ENCODE assay signal across 15 mouse cellular contexts in genomic region chr9:94607011-94607749, GRCm38 (mm10).
DNase-seq lines count a peak whose midpoint lies in the region; ATAC-seq lines count a peak whose summit lies in the region.
"Had no signal": no experiment of that assay in that cellular context is flagged by ENCODE, and none has a peak within 500 bp of the region (broad histone marks: within the 10 kb centered on the region; RNA-seq: fewer than 3 reads in every experiment).

No protein-coding gene starts in this region.

- DNase-seq in right cerebral cortex, adult 2 months (ENCODE audit: low spot score in 2 of 2): peak; percentile 22 to 31
- no peak for DNase-seq in right cerebral cortex, postnatal 25 days
- DNase-seq in liver, embryonic 11.5 days (ENCODE audit: low spot score): no peak
- DNase-seq in natural killer cell, adult 2 months (ENCODE audit: low spot score in 2 of 2): peak; percentile 8 to 40
- DNase-seq in left cerebral cortex, postnatal 10 days (ENCODE audit: extremely low spot score in 1 of 2, low spot score in 2 of 2): no peak
- no peak for DNase-seq in embryo, embryonic 9.5 days (ENCODE audit: extremely low spot score)
- DNase-seq in hindbrain, embryonic 10.5 days (ENCODE audit: low spot score): no peak
- DNase-seq: cerebellum, adult 11-12 months; embryo, embryonic 11 days; heart, postnatal 4 days; left cerebral cortex, postnatal 4 days had no signal

- no peaks in the 10 kb centered on the region for H3K9me3 ChIP-seq in liver, embryonic 11.5 days (ENCODE audit: control insufficient read depth, low read length)
- no peaks in the 10 kb centered on the region for H3K9me3 ChIP-seq in hindbrain, embryonic 10.5 days
- H3K9me3 ChIP-seq: lung, embryonic 15.5 days had no signal

- intact Hi-C loops in left cerebral cortex, postnatal 10 days (cut with DNase I): no loop called here

- no peak overlapping the region for H3K4me3 ChIP-seq in liver, embryonic 11.5 days (ENCODE audit: low read depth, low read length)
- H3K4me3 ChIP-seq in hindbrain, embryonic 10.5 days: no peak overlapping the region
- H3K4me3 ChIP-seq: lung, embryonic 15.5 days had no signal

- WGBS in liver, embryonic 11.5 days: 65% methylated on average over 13 of the region's 13 CpGs
- WGBS in hindbrain, embryonic 10.5 days: 81% methylated on average over 13 of the region's 13 CpGs

- peak; percentile 94 for ATAC-seq in activated CD4-positive, CD25-positive, alpha-beta regulatory T cell, adult 4 months
- peak; percentile 70 for ATAC-seq in liver, embryonic 11.5 days (replicated peaks; ENCODE audit: low FRiP score)

- H3K27me3 ChIP-seq in liver, embryonic 11.5 days (replicated peaks; ENCODE audit: control insufficient read depth, insufficient read depth, low read length): no peaks in the 10 kb centered on the region
- H3K27me3 ChIP-seq in hindbrain, embryonic 10.5 days (ENCODE audit: insufficient read depth, poor library complexity, severe bottlenecking): no peaks in the 10 kb centered on the region
- H3K27me3 ChIP-seq: CH12.LX; lung, embryonic 15.5 days had no signal

- no peak overlapping the region for H3K9ac ChIP-seq in liver, embryonic 11.5 days (ENCODE audit: low read depth, low read length)
- H3K9ac ChIP-seq: lung, embryonic 15.5 days had no signal

- H3K4me1 ChIP-seq in liver, embryonic 11.5 days (replicated peaks; ENCODE audit: control insufficient read depth, insufficient read depth, low read length): peaks cover 3% of the 10 kb centered on the region; the same call in 1 of the 2 replicates
- peaks cover 8% of the 10 kb centered on the region; the same call in 1 of the 2 replicates for H3K4me1 ChIP-seq in hindbrain, embryonic 10.5 days (replicated peaks)

- H3K4me2 ChIP-seq in liver, embryonic 11.5 days: no peak overlapping the region
- H3K4me2 ChIP-seq: lung, embryonic 15.5 days; midbrain, embryonic 11.5 days had no signal

- H3K27ac ChIP-seq in liver, embryonic 11.5 days (ENCODE audit: low read depth, low read length): no peak overlapping the region
- H3K27ac ChIP-seq in hindbrain, embryonic 10.5 days: no peak overlapping the region
- H3K27ac ChIP-seq: lung, embryonic 15.5 days had no signal

- no peaks in the 10 kb centered on the region for H3K36me3 ChIP-seq in liver, embryonic 11.5 days (ENCODE audit: control insufficient read depth, insufficient read depth, low read length)
- H3K36me3 ChIP-seq in hindbrain, embryonic 10.5 days: no peaks in the 10 kb centered on the region
- H3K36me3 ChIP-seq: lung, embryonic 15.5 days had no signal

Comparison
In these comparisons a context has a peak if more than half of its experiments do, and no peak if none do; other contexts are left out.
1. DNase-seq: peak in right cerebral cortex, adult 2 months (2 of 2) and natural killer cell, adult 2 months (2 of 2); none in right cerebral cortex, postnatal 25 days (single experiment), liver, embryonic 11.5 days (single experiment), left cerebral cortex, postnatal 10 days (0 of 2), embryo, embryonic 9.5 days (single experiment) and hindbrain, embryonic 10.5 days (single experiment).